Mouse (Mus musculus): Measurements from ENCODE around the gene Pa2g4. TPM values are rescaled to one million over a fixed set of nuclear protein-coding genes. Genes with fewer than 3 reads are reported as not detected.
A peak's percentile ranks its signal among the peaks of the same experiment; 100 is the strongest.
"Not testable (repeated sequence)": the region's sequence is repeated elsewhere in the genome, so short reads cannot be mapped to it uniquely, and the experiment has no call there.

Gene Pa2g4
- total RNA-seq (2021): 10 to 100 TPM; 83.1 to 89.4 TPM
- long read RNA-seq, experiment 1, transcript Pa2g4-201 (12 exons, 2,432 nt): major isoform, 85 of 105 reads
- long read RNA-seq, experiment 1, partial matches to known transcripts: 7 of 105 reads
- long read RNA-seq, experiment 1, other reads (novel, unspliced or antisense): 13 of 105 reads
- long read RNA-seq, experiment 2, transcript Pa2g4-201 (12 exons, 2,432 nt): major isoform, 41 of 43 reads
- long read RNA-seq, experiment 2, partial matches to known transcripts: 1 of 43 reads
- long read RNA-seq, experiment 2, other reads (novel, unspliced or antisense): 1 of 43 reads

DNA sequence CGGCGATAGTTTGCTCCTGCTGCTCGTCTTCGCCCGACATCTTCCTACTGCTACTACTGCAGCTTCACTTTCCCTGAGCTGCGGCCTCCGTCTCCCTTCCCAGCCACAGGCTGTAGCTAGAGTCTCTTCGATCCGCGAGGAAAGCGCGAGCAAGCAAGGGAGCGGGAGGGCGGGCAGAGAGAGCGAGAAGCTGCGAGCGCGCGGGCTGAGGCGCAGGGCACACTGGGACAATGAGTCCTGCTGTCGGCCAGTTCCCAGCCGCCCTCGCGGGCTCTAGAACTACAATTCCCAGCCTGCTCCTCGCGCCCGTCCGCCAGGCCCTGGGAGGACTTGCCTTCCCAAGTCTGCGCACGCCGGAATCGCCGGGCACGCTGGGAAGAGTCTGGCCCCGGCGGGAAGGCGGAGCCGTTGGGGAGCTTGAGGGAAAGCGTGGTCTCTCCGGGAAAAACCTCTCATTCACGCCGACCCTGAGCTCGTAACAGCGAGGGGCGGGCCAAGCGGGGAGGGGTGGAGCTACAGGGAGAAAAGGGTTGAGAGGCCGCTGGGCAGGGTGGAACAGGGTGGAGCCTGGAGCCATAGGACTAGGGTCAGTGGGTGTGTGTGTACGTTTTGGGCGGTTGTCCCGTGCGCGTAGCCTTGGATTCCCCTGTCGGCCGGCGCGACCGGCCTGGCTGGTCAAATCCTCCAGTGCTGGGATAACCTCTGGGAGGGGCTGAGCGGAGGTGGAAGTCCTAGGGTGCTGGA is at the start of gene Pa2g4:
Gene Pa2g4 (minus strand): TSS at position 200 of the 744 bp plus-strand sequence.
- peak; percentile 99 to 100 for DNase-seq

DNA sequence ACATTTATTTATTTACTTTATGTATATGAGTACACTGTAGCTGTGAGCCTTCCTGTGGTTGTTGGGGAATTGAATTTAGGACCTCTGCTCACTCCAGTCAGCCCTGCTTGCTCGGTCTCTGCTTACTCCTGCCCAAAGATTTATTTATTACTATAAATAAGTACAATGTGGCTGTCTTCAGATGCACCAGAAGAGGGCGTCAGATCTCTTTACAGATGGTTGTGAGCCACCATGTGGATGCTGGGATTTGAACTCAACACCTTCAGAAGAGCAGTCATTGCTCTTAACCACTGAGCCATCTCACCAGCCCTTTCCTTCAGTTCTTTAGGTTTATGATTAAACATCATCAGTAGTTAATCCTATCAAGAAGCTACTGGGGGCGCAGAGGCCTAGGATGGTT is 49.1 kb upstream of the Pa2g4 start:
- DNase-seq: no peak

DNA sequence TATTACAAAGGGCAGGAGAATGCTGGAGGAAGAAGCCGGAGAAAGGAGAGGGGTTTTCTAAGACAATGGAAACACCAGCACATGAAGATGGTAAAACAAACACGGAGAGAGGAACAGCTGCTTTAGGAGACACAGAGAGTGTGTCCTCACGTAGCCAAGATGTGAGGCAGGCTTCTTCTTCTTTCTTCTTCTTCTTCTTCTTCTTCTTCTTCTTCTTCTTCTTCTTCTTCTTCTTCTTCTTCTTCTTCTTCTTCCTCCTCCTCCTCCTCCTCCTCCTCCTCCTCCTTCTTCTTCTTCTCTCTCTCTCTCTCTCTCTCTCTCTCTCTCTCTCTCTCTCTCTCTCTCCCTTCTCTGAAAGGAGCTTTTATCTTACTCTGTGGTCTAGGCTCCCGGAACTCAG is 48.0 kb upstream of the Pa2g4 start:
- not testable (repeated sequence) for DNase-seq

DNA sequence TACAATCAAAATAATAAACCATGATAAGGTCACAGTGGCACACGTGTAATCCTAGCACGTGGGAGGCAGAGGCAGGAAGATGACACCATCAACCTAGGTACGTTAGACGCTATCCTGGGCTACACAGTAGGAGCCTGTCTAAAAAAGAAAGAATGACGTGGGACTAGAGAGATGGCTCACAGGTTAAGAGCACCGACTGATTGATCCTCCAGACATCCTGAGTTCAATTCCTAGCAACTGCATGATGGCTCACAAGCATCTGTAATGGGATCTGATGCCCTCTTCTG is 47.3 kb upstream of the Pa2g4 start:
- no peak for DNase-seq

- peak; percentile 78 to 86 for DNase-seq
Observed at GRCm38 (mm10) chr10:128612433-128613153, 46.8 kb upstream of the Pa2g4 start.

DNA sequence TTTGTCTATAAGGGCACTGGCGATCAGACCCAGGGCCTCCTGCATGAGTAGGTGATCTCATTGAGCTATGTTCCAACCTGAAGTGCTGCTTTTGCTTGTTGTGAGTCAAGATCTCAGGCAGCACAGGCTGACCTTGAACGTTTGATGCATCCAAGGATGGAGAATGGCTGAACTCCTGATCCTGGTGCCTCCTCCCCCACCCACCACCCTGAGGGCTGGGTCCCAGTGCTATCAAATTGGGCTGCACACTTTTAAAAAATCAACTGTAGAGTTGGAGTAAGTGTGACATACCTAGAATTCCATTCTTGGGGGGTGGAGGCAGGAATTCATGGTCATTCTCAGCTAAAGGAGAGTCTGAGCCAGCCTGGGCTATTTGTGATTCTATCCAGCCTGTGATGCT is 40.7 kb upstream of the Pa2g4 start:
- no peak for DNase-seq

DNA sequence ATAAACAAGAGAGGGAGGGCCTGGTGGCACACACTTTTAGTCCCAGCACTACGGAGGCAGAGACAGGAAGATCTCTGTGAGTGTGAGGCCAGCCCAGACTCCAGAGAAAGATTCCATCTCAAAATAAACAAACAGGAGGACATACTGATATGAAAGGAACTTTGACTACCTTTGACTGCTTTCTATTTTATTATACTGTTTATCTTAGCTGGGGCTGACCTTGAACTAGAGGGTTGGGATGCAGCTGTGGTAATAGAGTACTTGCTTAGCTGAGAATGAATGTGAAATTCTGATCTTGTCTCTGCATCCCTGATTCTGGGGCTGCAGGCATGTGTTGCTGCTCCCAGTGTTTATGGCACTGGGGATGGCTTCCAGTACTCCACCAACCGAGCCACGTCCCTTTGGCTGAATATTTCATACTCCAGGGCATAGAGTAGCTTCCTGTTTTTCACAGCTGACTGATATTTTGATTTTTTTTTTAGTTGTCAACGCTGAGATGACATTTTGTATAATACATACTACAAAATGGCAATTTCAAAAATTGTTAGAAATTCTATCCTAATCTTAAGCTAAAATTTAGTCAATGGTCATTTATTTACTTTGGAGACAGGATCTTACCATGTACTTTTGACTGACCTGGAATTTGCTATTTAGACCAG is 36.8 kb upstream of the Pa2g4 start:
- DNase-seq: no peak

GRCm38 (mm10) chr10:128601499-128601898 is 35.7 kb upstream of the Pa2g4 start:
- DNase-seq: no peak

DNA sequence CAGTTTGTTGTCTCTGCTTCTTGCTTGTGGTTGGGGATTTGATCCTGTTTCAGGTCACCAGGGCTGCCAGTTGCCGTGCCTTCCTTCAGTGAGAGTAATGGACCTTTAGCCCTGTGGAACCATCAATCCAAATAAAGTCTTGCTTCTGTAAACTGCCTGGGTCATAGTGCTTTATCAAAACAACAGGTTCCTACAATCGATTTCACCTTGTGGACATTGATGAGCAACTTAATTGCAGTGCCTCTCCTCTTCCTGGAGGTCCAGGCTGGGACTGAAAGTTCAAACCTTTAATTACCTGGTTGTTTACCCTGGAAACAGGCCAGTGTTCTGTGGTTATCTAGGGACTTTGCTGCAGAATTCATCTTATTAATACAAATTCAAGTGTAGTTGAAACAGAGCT is 32.7 kb upstream of the Pa2g4 start:
- DNase-seq: no peak

DNA sequence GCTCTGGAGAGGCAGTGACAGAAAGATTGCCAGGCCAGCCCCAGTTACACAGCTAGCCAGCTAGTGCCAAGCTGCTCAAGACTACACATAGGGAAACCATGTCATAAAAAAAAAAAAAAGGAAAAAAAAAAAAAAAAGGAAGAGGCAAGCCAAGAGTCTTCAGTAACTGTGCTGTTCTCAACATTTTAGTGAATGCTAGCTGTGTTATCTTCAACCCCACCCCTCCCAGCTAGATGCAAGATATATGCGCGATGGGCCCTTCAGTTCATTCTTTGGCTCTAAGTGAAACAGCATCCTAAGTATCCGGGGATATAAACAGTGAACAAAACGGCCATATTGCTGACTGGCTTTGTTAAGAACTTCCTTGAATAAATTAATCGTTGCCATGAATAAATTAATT is 27.0 kb upstream of the Pa2g4 start:
- DNase-seq: no peak

DNA sequence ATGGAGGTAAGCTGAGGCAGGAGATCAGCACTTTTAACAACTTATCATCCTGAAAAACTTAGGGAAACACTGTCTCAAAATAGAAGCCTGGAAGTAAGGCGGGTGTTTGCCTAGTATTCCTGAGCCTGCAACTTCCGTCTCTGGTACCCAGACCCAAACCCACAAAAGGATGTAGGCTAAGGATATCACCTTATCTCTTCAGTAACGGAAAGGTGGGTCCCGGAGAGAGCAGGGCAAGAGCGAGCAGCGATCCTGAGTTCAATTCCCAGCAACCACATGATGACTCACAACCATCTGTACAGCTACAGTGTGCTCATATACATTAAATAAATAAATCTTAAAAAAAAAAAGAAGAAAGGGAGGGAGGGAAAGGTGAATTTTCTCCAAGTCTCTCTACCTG is 25.6 kb upstream of the Pa2g4 start:
- no peak for DNase-seq

GRCm38 (mm10) chr10:128590193-128590690 is 24.5 kb upstream of the Pa2g4 start:
- DNase-seq: peak; percentile 71 to 86

DNA sequence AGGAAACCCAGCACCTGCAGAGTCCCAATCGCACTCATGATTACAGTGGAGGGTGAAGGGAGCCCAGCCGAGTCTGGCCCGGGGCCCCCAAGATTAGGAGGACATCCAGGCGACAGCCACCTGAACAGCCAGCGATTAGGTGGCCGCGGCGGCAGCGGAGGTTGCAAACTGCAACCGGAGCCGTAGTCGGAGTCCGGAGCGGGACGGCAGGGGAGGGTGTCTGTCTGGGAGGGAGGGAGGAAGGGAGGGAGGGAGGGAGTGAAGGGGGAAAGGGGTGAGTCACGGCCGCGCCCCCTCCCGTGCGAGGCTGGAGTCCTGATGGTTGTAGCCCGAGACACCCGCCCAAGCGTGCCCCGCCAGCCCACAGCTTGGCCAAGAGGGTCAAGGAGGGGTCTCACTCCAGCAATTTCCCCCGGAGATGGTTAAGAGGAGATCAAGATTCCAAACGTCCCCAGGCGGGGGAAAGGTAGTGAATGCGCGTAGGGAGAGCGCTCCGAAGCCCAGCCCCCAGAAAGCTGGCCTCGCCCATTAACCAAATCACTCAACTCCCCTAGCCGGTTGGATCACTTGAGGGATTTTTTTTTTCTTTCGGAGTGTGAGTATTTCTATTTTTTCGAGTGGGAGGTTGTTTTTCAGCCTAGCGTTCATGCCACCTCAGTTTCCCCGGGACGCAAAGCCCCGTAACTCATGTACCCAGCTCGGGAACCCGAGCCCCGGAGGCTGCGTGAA is 23.8 kb upstream of the Pa2g4 start, which contains the start of gene Erbb3:
Gene Erbb3 (minus strand): TSS at position 189 of the 729 bp plus-strand sequence.
- DNase-seq: peak; percentile 69 to 78

DNA sequence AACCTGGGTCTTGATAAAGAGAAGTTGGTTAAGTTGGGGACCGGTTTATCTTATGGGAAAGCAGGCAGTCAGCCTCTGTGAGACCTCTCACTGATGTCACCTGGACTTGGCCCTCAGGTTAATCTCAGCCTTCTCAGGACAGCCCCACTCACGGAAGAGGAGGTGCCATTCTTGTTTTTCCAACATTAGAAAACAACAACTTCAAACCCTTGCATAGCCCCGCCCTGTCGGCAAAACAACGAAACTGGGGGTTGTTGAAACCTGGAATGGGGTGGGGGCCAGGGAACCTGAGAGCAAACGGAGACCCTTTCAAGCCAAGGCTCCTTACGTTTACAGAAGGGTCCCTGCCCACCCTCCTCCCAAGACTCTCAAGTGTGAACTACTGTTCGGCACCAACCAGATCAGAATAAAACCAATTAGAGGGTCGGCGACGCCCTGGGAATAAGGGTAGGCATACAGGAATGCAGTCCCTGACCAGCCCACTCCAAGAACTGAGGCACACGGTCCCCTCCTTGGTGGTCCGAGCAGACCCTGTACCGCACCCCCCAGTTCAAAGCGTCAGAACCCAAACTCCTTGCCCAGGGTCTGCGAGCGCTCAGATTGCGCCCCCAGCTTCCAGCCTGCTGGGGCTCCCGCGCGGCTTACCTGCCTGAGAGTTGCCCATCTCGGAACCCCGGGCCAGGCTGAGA is 23.1 kb upstream of the Pa2g4 start:
- DNase-seq: no peak

GRCm38 (mm10) chr10:128588136-128588535 is 22.3 kb upstream of the Pa2g4 start:
- no peak for DNase-seq

DNA sequence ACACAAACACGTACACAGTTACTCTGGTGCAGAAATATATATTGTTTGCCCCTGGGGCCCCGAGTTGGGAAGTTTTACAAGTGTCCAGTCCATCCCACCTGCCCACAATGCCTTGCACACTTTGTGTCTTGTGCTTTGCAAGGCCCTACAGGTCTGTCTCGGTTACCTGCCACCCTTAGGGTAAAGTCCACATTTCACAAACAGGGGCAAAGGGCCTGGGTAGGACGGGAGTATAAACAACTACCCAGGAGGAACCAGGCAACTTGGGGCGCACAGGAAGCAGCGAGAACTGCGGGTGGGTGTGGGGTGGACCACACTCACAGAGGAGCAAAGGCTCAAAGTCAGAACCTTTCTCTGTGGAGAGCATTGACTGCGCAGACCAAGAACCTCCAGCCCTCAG is 21.9 kb upstream of the Pa2g4 start:
- no peak for DNase-seq

- DNase-seq: no peak
Observed at GRCm38 (mm10) chr10:128587120-128587519, 21.3 kb upstream of the Pa2g4 start.

DNA sequence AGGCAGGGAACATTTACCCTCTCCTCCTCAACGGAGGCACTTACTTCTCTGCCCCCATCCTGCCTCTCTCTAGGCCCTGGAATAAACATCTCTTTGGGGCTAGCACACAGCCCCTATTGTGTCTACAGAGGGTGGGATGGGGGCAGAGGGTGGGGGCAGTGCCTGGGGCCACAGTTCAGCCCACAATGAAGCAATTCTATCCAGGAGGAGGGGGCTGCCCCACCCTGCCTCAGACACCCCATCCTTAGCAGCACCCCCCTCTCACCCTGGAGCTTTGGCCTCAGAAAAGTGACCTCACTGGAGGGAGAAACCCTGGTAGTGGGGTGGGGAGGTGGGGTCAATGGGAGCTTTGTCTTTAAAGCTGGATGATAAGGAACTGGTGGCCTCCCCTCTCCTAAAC is 20.8 kb upstream of the Pa2g4 start:
- no peak for DNase-seq

DNA sequence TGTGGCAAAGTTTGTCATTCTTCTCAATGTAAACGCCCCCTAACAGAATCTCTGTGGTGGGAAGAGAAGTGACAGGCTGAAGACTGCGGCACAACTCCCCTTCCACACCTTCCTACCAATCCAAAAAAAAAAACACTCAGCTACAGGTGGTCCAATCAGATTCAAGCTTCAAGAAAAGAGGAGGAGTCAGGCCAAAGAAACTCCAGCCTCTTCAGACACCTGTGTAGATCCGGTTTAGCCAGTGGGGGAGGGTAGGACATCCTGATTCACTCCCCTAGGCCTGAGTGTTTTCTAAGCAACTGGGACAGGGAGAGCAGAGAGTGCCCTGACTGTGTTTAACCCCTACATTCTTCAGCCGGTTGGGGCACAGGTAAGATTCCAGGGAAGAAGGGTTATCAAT is 18.6 kb upstream of the Pa2g4 start:
- no peak for DNase-seq

- peak; percentile 74 to 84 for DNase-seq
Observed at GRCm38 (mm10) chr10:128583644-128584043, 17.9 kb upstream of the Pa2g4 start.

DNA sequence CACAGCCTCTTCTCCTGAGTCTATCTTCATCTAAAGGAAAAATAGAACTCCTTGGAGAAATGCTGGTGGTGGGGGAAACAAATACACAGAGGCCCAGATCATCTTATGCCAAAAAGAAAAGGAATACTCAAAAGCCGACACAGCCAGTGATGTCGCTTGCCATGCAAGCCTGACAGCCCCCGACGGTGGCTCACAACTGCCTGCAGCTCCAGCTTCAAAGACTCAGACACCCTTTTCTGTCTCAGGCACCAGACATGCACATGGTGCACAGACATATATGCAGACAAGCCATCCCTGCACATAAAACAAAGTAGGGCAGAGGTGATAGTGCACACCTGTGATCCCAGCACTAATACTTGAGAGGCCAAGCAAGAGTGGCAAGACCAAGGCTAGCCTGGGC is 13.9 kb upstream of the Pa2g4 start:
- DNase-seq: no peak
